Mouse (Mus musculus) myocyte (in vitro differentiated cells): ENCODE results near the gene Chd1l.

ENCODE experiments used
- MAX ChIP-seq: IDR thresholded peaks from one replicate; pipeline ENCODE4 v1.6.1; 2011; ENCODE audit warnings: low read depth, mild to moderate bottlenecking, control low read depth
- MYOD1 ChIP-seq, 3 experiments: IDR thresholded peaks; one replicate each; pipeline ENCODE4 v1.6.1; 2011; ENCODE audit warnings: control low read depth in 2 of 3, low read depth in 2 of 3, mild to moderate bottlenecking in 2 of 3, moderate library complexity in 1 of 3; ENCODE audit not compliant: insufficient read length in 2 of 3, control insufficient read depth in 1 of 3
- POLR2A ChIP-seq: IDR thresholded peaks from one replicate; pipeline ENCODE4 v1.6.1; 2011; ENCODE audit warnings: low read depth, mild to moderate bottlenecking, control low read depth, moderate library complexity; ENCODE audit not compliant: insufficient read length
- POLR2AphosphoS2 ChIP-seq: IDR thresholded peaks from one replicate; pipeline ENCODE4 v1.6.1; 2011; ENCODE audit warnings: low read depth, control low read depth; ENCODE audit not compliant: insufficient read length
- TCF12 ChIP-seq: IDR thresholded peaks from one replicate; pipeline ENCODE4 v1.6.1; 2011; ENCODE audit warnings: mild to moderate bottlenecking, control low read depth; ENCODE audit not compliant: poor library complexity, insufficient read depth, severe bottlenecking

DNA sequence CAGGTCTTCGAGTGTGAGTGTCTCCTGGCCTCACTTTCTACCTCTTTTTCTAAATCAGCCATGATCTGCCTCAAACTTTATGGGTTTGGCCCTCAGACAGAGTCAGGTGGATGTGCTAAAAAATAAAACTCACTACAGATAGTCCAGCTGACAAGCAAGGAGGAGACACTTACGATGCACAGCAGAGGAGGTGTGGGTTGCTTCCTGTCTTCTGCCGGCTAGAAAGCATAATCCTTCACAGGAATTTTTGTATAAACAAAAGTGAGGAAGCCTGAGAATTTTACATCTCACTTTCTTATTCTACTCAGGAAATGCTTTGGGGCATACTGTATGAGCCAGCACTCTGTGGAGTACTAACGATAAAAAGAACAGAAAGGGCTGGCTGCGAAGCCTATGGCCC is 45.4 kb downstream of the Chd1l start:
- TF ChIP-seq POLR2A (no peak), TCF12 (no peak), POLR2AphosphoS2 (no peak), MYOD1 (IDR thresholded peaks at IDR 0.05; ENCODE audit: control insufficient read depth in 1 of 3, insufficient read length in 2 of 3, low read depth in 2 of 3) (no peak), MAX (no peak)
